Mouse (Mus musculus) embryonic fibroblast, embryonic 13.5 days (primary cell): ENCODE measurements at regions not wholly inside any gene's neighbourhood (a gene's known extent, or its start where the extent isn't known, plus 50 kb on each side); places are given as distances from the start of the nearest gene placed in this dataset.

ENCODE experiments used
- CTCF ChIP-seq: IDR thresholded peaks from 2 replicates; pipeline ENCODE4 v1.5.1; 2011; ENCODE audit warnings: mild to moderate bottlenecking, control low read depth, low read length, moderate library complexity, borderline replicate concordance; ENCODE audit not compliant: insufficient read depth
- POLR2A ChIP-seq: IDR thresholded peaks from 2 replicates; pipeline ENCODE4 v1.6.1; 2011; ENCODE audit warnings: low read depth, mild to moderate bottlenecking, control low read depth, low read length, moderate library complexity

DNA sequence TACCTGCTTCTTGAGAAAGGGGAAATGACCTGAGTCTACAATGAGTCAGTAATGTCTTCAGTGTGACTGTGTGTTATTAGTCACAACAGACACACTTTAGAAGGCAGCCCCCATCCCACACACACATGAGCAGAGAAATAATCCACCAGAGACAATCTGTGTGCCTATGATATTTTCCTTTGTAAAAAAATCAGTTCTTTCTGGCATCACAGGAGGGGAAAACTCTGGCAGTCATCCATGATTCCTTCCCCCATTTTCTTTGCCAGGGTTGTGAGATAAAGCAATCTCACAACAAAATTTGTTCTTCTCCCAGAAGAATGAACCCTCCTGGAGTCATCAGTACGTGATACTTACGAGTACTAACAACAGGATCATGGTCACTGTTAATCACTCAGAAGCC, 236.2 kb downstream of the 1500009L16Rik start:
- TF ChIP-seq CTCF, result no peak
- no peak for TF ChIP-seq POLR2A
